Mouse (Mus musculus) bone marrow, adult 2 months (tissue): Measurements from ENCODE around the gene Nccrp1.

Experiments used
- CTCF ChIP-seq: fragments of 200-500 bp; IDR thresholded peaks from 2 replicates; pipeline ENCODE4 v1.5.1; 2011; ENCODE audit warnings: low read length, control low read depth; ENCODE audit not compliant: control insufficient read depth, insufficient read depth
- POLR2A ChIP-seq: fragments of 200-500 bp; IDR thresholded peaks from 2 replicates; pipeline ENCODE4 v1.6.1; 2011; ENCODE audit warnings: low read depth, mild to moderate bottlenecking, control low read depth, low read length, borderline replicate concordance; ENCODE audit not compliant: control insufficient read depth

DNA sequence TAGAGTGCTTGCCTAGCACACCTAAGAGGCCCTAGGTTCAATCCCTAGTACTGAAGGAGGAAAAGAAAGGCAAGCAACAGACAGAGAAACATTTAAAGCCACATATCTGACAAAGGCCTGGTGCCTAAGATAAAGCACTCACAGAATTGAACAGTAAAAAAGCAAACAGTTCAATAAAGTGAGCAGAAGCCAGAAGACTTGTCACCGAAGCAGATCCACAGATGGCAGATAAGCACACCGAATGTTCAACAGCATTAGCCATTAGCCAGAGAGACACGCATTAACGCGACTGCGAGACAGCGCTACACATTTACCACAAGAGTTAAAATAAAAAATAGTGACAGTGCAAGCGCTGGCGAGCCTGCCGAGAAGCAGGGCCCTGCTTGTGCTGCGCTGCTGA, 35.8 kb upstream of the Nccrp1 start:
- TF ChIP-seq CTCF (no peak), POLR2A (no peak)
